ENCODE assay signal across 15 mouse cellular contexts in the genomic region with DNA sequence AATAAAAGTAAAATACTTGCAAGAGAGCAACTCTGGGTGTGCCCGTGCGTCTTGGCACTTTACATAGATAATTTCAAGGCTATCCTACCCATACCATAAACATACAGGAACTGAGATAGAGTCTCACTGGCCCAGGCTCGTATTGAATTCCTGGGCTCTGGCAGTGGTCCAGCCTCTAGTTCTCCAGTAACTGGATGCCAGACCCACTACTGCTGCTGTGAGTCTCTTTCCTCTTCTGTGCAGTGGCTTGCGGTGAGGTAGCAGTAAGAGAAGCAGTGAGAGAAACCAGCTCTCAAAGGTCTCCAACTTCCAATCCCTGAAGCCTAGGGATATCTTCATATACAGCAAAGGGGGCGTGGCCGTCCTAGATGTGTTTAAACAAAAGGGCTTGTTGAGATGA. TPM values are rescaled to one million over a fixed set of nuclear protein-coding genes. Genes with fewer than 3 reads are reported as not detected.
DNase-seq lines count a peak whose midpoint lies in the region; ATAC-seq and TF ChIP-seq lines count a peak whose summit lies in the region.
"Had no signal": no experiment of that assay in that cellular context is flagged by ENCODE, and none has a peak within 500 bp of the region (broad histone marks: within the 10 kb centered on the region; RNA-seq: fewer than 3 reads in every experiment).

No protein-coding gene starts in this region.

- no peak overlapping the region for H3K27ac ChIP-seq in forebrain, embryonic 14.5 days (ENCODE audit: low read depth, low read length)
- H3K27ac ChIP-seq in forebrain, postnatal 0 days (ENCODE audit: low read depth, low read length), result no peak overlapping the region
- H3K27ac ChIP-seq: embryonic facial prominence, embryonic 15.5 days; limb, embryonic 12.5 days; midbrain, embryonic 12.5 days; neural tube, embryonic 13.5 days had no signal

- no peak for TF ChIP-seq CTCF in forebrain, postnatal 0 days (IDR thresholded peaks at IDR 0.05; ENCODE audit: low read depth)

- H3K27me3 ChIP-seq in forebrain, embryonic 14.5 days (replicated peaks; ENCODE audit: control insufficient read depth, insufficient read depth, low read length), result no peaks in the 10 kb centered on the region
- no peaks in the 10 kb centered on the region for H3K27me3 ChIP-seq in forebrain, postnatal 0 days (ENCODE audit: insufficient read depth, low read length)
- H3K27me3 ChIP-seq: embryonic facial prominence, embryonic 15.5 days; limb, embryonic 12.5 days; midbrain, embryonic 12.5 days; neural tube, embryonic 13.5 days; Patski had no signal

- intact Hi-C loops in left cerebral cortex, postnatal 4 days (cut with DNase I), result loop anchor here (10.0 kb wide), 2 partner anchors 192 to 312 kb away; a partner anchor contains a TSS
- intact Hi-C loops in left cerebral cortex, postnatal 36 days (cut with DNase I), result loop anchor here (5.0 to 10.0 kb wide), 2 partner anchors 192 to 310 kb away; no protein-coding TSS in a partner anchor

- ATAC-seq in forebrain, embryonic 14.5 days, result no peak
- ATAC-seq in forebrain, postnatal 0 days, result no peak
- peak; percentile 27 for ATAC-seq in megakaryocyte progenitor cell, adult 5-6 weeks (replicated peaks; ENCODE audit: poor library complexity)
- ATAC-seq: Patski had no signal

- WGBS in forebrain, embryonic 14.5 days, result 76% methylated on average over 6 of the region's 6 CpGs
- WGBS in forebrain, postnatal 0 days, result 78% methylated on average over 6 of the region's 6 CpGs

- H3K4me3 ChIP-seq in forebrain, embryonic 14.5 days (ENCODE audit: low read depth, low read length), result no peak overlapping the region
- no peak overlapping the region for H3K4me3 ChIP-seq in forebrain, postnatal 0 days (ENCODE audit: low read depth, low read length)
- H3K4me3 ChIP-seq: embryonic facial prominence, embryonic 15.5 days; limb, embryonic 12.5 days; midbrain, embryonic 12.5 days; neural tube, embryonic 13.5 days had no signal

- no peaks in the 10 kb centered on the region for H3K9me3 ChIP-seq in forebrain, embryonic 14.5 days (replicated peaks; ENCODE audit: control insufficient read depth, low read length)
- H3K9me3 ChIP-seq in forebrain, postnatal 0 days (ENCODE audit: low read length), result no peaks in the 10 kb centered on the region
- H3K9me3 ChIP-seq: embryonic facial prominence, embryonic 15.5 days; limb, embryonic 12.5 days; midbrain, embryonic 12.5 days; neural tube, embryonic 13.5 days had no signal

- no peaks in the 10 kb centered on the region for H3K36me3 ChIP-seq in forebrain, embryonic 14.5 days (ENCODE audit: control insufficient read depth, insufficient read depth, low read length)
- no peaks in the 10 kb centered on the region for H3K36me3 ChIP-seq in forebrain, postnatal 0 days (ENCODE audit: insufficient read depth)
- H3K36me3 ChIP-seq: embryonic facial prominence, embryonic 15.5 days; limb, embryonic 12.5 days; midbrain, embryonic 12.5 days; neural tube, embryonic 13.5 days had no signal

- DNase-seq in forebrain, embryonic 14.5 days (ENCODE audit: low spot score), result peak; percentile 26
- no peak for DNase-seq in forebrain, postnatal 0 days
- peak; percentile 30 for DNase-seq in left cerebral cortex, postnatal 4 days
- no peak for DNase-seq in left cerebral cortex, postnatal 36 days (ENCODE audit: low spot score in 2 of 2)
- peak; percentile 69 to 75 for DNase-seq in kidney, postnatal 25 days
- DNase-seq in adipocyte (ENCODE audit: low spot score), result no peak
- no peak for DNase-seq in left cerebral cortex, adult 11 months (ENCODE audit: low spot score)
- DNase-seq: adrenal gland, postnatal 14 days; cerebellum, adult 18-20 months had no signal

- H3K4me2 ChIP-seq in forebrain, embryonic 14.5 days (ENCODE audit: low read length), result no peak overlapping the region
- no peak overlapping the region for H3K4me2 ChIP-seq in forebrain, postnatal 0 days (ENCODE audit: low read depth)
- H3K4me2 ChIP-seq: embryonic facial prominence, embryonic 15.5 days; limb, embryonic 12.5 days; midbrain, embryonic 12.5 days; neural tube, embryonic 13.5 days had no signal

- peaks cover 15% of the 10 kb centered on the region for H3K4me1 ChIP-seq in forebrain, embryonic 14.5 days (ENCODE audit: control insufficient read depth, insufficient read depth, low read length)
- H3K4me1 ChIP-seq in forebrain, postnatal 0 days (ENCODE audit: insufficient read depth), result peaks cover 8% of the 10 kb centered on the region

- no peak overlapping the region for H3K9ac ChIP-seq in forebrain, embryonic 14.5 days (ENCODE audit: low read length)
- H3K9ac ChIP-seq in forebrain, postnatal 0 days, result no peak overlapping the region
- H3K9ac ChIP-seq: embryonic facial prominence, embryonic 15.5 days; limb, embryonic 12.5 days; midbrain, embryonic 12.5 days; neural tube, embryonic 13.5 days had no signal

RNA-seq across cellular contexts. Expression of a gene that starts 2.1 kb away (rescaled TPM):
- polyA plus RNA-seq in forebrain, embryonic 14.5 days (2014; fragmentation: Nextera tagmentation; extraction: Ambion mirVana), result 26.4 and 28.5 TPM in 2 replicates
- 50.9 and 60.7 TPM in 2 replicates for total RNA-seq in forebrain, postnatal 0 days (2014; rRNA removed)
- polyA plus RNA-seq in forebrain, postnatal 0 days (2015; fragmentation: Nextera tagmentation; extraction: Ambion mirVana), result 16.6 and 21.2 TPM in 2 replicates
- 10 to 100 TPM; 85.9 to 92.3 TPM for total RNA-seq in left cerebral cortex, postnatal 4 days (2021)
- 10 to 100 TPM; 57.3 to 73.4 TPM for total RNA-seq in left cerebral cortex, postnatal 36 days (2021)
- total RNA-seq in megakaryocyte progenitor cell, adult 5-6 weeks (2015), result 26.8 and 35.7 TPM in 2 replicates
- 10.8 and 11.7 TPM in 2 replicates for total RNA-seq in megakaryocyte progenitor cell, adult 5-6 weeks (2017)

RNA-seq across cellular contexts. Expression of a gene that starts 56.4 kb away (rescaled TPM):
- polyA plus RNA-seq in forebrain, embryonic 14.5 days (2014; fragmentation: Nextera tagmentation; extraction: Ambion mirVana), result 7.3 and 9.4 TPM in 2 replicates
- total RNA-seq in forebrain, postnatal 0 days (2014; rRNA removed), result 7.9 and 16.2 TPM in 2 replicates
- polyA plus RNA-seq in forebrain, postnatal 0 days (2015; fragmentation: Nextera tagmentation; extraction: Ambion mirVana), result 14.2 and 14.4 TPM in 2 replicates
- 1 to 10 TPM; 6.7 to 7.5 TPM for total RNA-seq in left cerebral cortex, postnatal 4 days (2021)
- 1 to 10 TPM; 2.9 to 6.3 TPM for total RNA-seq in left cerebral cortex, postnatal 36 days (2021)
- 14.2 and 20.6 TPM in 2 replicates for total RNA-seq in megakaryocyte progenitor cell, adult 5-6 weeks (2015)
- 4.3 and 7.7 TPM in 2 replicates for total RNA-seq in megakaryocyte progenitor cell, adult 5-6 weeks (2017)

Comparison
In these comparisons a context has a peak if more than half of its experiments do, and no peak if none do; other contexts are left out.
1. DNase-seq: peak in forebrain, embryonic 14.5 days (single experiment), left cerebral cortex, postnatal 4 days (single experiment) and kidney, postnatal 25 days (2 of 2); none in forebrain, postnatal 0 days (single experiment), left cerebral cortex, postnatal 36 days (0 of 2), adipocyte (single experiment) and left cerebral cortex, adult 11 months (single experiment).